Mouse (Mus musculus) forebrain, embryonic 15.5 days (tissue): ENCODE measurements around the gene Syne2. TPM values are rescaled to one million over a fixed set of nuclear protein-coding genes. Genes with fewer than 3 reads are reported as not detected.
"Not testable (repeated sequence)": the region's sequence is repeated elsewhere in the genome, so short reads cannot be mapped to it uniquely, and the experiment has no call there.

Experiments
- ATAC-seq: fragments of 200-750 bp; cut with Nextera tagmentation; replicated peaks from 2 replicates; pipeline ENCODE4 v1.8.0; 2017; ENCODE audit warnings: mild to moderate bottlenecking, moderate TSS enrichment, moderate library complexity
- H3K27ac ChIP-seq: fragments of 300-500 bp; sonication (generic); replicated peaks from 2 replicates; pipeline ENCODE4 v1.5.1; 2015; ENCODE audit warnings: mild to moderate bottlenecking, inconsistent platforms
- H3K27me3 ChIP-seq: fragments of 300-500 bp; sonication (generic); 2 replicates; pipeline ENCODE4 v1.6.1; 2015; ENCODE audit warnings: inconsistent platforms
- H3K36me3 ChIP-seq: fragments of 300-500 bp; sonication (generic); 2 replicates; pipeline ENCODE4 v1.6.1; 2015; ENCODE audit warnings: mild to moderate bottlenecking, inconsistent platforms
- H3K4me1 ChIP-seq: fragments of 300-500 bp; sonication (generic); 2 replicates; pipeline ENCODE4 v1.6.1; 2015; ENCODE audit warnings: inconsistent platforms
- H3K4me2 ChIP-seq: fragments of 300-500 bp; sonication (generic); replicated peaks from 2 replicates; pipeline ENCODE4 v1.6.1; 2015; ENCODE audit warnings: mild to moderate bottlenecking, inconsistent platforms
- H3K4me3 ChIP-seq: fragments of 300-500 bp; sonication (generic); 2 replicates; pipeline ENCODE4 v1.5.1; 2015; ENCODE audit warnings: mild to moderate bottlenecking, inconsistent platforms
- H3K9ac ChIP-seq: fragments of 300-500 bp; sonication (generic); replicated peaks from 2 replicates; pipeline ENCODE4 v1.6.1; 2015; ENCODE audit warnings: mild to moderate bottlenecking, inconsistent platforms
- H3K9me3 ChIP-seq: fragments of 300-500 bp; sonication (generic); 2 replicates; pipeline ENCODE4 v1.6.1; 2016; ENCODE audit warnings: inconsistent platforms
- WGBS: fragments of 180-500 bp; shearing (Covaris S2); methylation state at CpG from one replicate; pipeline ENCODE4 v1.1.7; 2015; ENCODE audit warnings: mixed read lengths; 5-methylcytosine and 5-hydroxymethylcytosine counted together
- polyA plus RNA-seq: library from polyadenylated mRNA; unstranded; fragments of >200 nt; fragmentation: Nextera tagmentation; extraction: Ambion mirVana; gene quantifications from 2 replicates; pipeline ENCODE4 v1.2.1, GENCODE M21; 2015

Syne2 gene
- 116 and 117 TPM in 2 replicates for polyA plus RNA-seq

DNA sequence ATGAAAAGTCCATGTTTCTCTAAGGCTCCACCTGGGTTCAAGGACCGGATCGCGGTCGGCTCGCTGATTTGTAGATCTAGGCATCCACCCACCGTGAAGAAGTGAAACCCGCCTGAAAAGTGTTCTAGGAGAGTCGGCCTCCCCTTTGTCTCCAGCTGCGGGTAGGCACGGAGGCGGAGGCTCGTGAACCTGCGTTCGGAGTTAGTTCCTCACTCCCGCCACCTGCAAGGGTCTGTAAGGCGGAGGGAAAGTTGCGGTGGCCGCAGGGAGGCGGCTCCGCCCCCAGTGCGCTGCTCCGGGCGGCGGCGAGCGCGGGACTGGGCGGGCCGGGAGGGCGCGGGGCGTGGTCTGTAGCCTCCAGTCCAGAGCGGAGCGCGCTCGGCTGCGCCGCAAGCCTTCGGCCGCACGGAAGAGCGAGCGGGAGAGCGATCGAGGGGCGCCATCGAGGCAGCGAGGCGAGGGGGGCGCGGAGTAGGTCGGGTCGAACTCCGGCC is at the start of gene Syne2:
Syne2 (plus strand) TSS at position 176 of the 494 bp plus-strand sequence.
- no peaks in the 10 kb centered on the region for H3K27me3 ChIP-seq
- peak within 1 kb of the TSS; percentile 84 for H3K9ac ChIP-seq
- H3K27ac ChIP-seq: peak within 1 kb of the TSS; percentile 87
- peak within 1 kb of the TSS; percentile 85 for H3K4me2 ChIP-seq
- ATAC-seq: peak; percentile 95
- WGBS: under 1% methylated on average over 53 of the region's 54 CpGs
- no peaks in the 10 kb centered on the region for H3K9me3 ChIP-seq
- H3K4me1 ChIP-seq: peaks cover 36% of the 10 kb centered on the region
- H3K36me3 ChIP-seq: no peaks in the 10 kb centered on the region
- peak within 1 kb of the TSS; percentile 86 for H3K4me3 ChIP-seq

DNA sequence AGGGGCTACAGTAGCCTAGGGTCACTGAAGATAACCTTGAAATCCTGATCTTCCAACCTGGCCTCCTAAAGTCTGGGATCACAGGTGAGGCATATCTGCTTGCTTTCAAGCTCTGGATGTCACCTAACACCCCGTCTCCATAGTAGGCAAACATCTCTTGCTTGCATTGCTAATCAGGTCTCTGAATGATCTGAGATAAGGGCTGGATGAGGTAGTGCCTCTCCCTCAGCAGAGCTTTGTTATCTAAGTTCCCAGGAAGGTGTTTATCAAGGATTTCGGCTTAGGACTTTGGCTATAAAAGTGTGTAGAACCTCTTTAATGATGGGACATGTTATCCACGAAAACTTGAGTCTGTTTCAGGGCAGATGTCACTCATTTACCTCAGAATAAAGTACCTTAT is 46.5 kb upstream of the Syne2 start:
- no peak for ATAC-seq
- WGBS: 69% methylated on average over 3 of the region's 3 CpGs
- no peak overlapping the region for H3K4me3 ChIP-seq

DNA sequence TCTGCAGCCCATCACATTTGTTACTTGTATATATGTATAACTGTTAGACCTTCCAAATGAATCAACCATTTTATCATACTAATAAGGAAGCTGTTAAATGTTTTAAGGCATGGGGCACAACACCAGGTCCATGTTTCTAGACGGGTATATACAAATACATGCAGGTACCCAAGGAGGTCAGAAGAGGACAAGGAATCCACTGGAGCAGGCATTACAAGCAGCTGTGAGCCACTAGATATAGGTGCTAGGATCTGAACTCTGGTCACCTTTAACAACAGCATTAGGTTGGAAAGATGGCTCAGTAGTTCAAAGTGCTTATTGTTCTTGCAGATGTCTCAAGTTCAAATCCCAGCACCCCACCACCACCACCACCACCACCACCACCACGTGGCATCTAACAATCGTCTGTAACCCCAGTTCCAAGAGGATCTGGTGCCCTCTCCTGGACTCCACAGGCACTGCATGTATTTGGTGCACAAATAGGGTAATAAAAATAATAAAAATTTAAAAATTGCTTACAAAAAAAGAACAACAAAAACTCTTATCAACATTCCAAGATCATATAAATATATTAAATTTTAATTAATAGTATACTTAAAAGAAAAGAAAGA is 45.4 kb upstream of the Syne2 start:
- no peak overlapping the region for H3K9ac ChIP-seq
- H3K4me3 ChIP-seq: no peak overlapping the region
- no peak overlapping the region for H3K27ac ChIP-seq
- WGBS: 37% methylated on average over 3 of the region's 3 CpGs
- H3K36me3 ChIP-seq: no peaks in the 10 kb centered on the region
- no peaks in the 10 kb centered on the region for H3K27me3 ChIP-seq
- H3K4me1 ChIP-seq: no peaks in the 10 kb centered on the region
- no peak for ATAC-seq
- no peak overlapping the region for H3K4me2 ChIP-seq
- H3K9me3 ChIP-seq: no peaks in the 10 kb centered on the region

More for the DNA sequence above, 46.5 kb upstream of the Syne2 start:
- Histone ChIP-seq H3K4me1 (no peaks in the 10 kb centered on the region), H3K36me3 (no peaks in the 10 kb centered on the region), H3K27me3 (no peaks in the 10 kb centered on the region), H3K9ac (no peak overlapping the region), H3K27ac (no peak overlapping the region), H3K4me2 (no peak overlapping the region), H3K9me3 (no peaks in the 10 kb centered on the region)

DNA sequence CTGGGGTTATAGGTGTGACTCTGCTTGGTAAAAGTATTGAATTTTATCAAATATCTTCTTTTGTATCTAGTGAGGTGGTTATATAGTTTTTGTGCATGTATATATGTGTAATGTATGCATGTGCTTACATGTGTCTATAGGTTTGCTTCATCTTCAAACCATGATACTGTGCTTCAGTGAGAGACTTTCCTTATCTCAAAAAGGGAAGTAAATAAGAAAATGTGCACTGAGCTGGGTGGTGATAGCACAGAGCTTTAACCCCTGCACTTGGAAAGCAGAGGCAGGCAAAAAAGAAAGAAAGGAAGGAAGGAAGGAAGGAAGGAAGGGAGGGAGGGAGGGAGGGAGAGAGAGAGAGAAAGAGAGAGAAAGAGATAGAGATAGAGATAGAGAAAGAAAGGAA is 36.5 kb upstream of the Syne2 start:
- Histone ChIP-seq H3K9ac (no peak overlapping the region), H3K9me3 (no peaks in the 10 kb centered on the region), H3K27me3 (no peaks in the 10 kb centered on the region), H3K4me2 (no peak overlapping the region), H3K27ac (no peak overlapping the region), H3K4me1 (no peaks in the 10 kb centered on the region), H3K4me3 (no peak overlapping the region), H3K36me3 (no peaks in the 10 kb centered on the region)
- no peak for ATAC-seq

- Histone ChIP-seq H3K4me2 (no peak overlapping the region), H3K4me1 (no peaks in the 10 kb centered on the region), H3K9me3 (no peaks in the 10 kb centered on the region), H3K36me3 (no peaks in the 10 kb centered on the region), H3K27ac (no peak overlapping the region), H3K9ac (no peak overlapping the region), H3K27me3 (no peaks in the 10 kb centered on the region), H3K4me3 (no peak overlapping the region)
- no peak for ATAC-seq
- WGBS: 89% methylated on average over 7 of the region's 7 CpGs
These were observed 35.9 kb upstream of the Syne2 start for GRCm38 (mm10) chr12:75781995-75782394.

- no peak overlapping the region for H3K4me3 ChIP-seq
- H3K27ac ChIP-seq: no peak overlapping the region
- 83% methylated on average over 2 of the region's 2 CpGs for WGBS
- no peaks in the 10 kb centered on the region for H3K4me1 ChIP-seq
- no peaks in the 10 kb centered on the region for H3K9me3 ChIP-seq
- no peak for ATAC-seq
- no peak overlapping the region for H3K9ac ChIP-seq
- H3K4me2 ChIP-seq: no peak overlapping the region
- H3K27me3 ChIP-seq: no peaks in the 10 kb centered on the region
- no peaks in the 10 kb centered on the region for H3K36me3 ChIP-seq
These were observed 33.6 kb upstream of the Syne2 start for GRCm38 (mm10) chr12:75784271-75784751.

- not testable (repeated sequence) for H3K4me1 ChIP-seq, H3K27ac ChIP-seq, H3K4me3 ChIP-seq, H3K36me3 ChIP-seq, H3K4me2 ChIP-seq, H3K27me3 ChIP-seq, H3K9me3 ChIP-seq, H3K9ac ChIP-seq
- 0% methylated on average over 2 of the region's 2 CpGs for WGBS
- ATAC-seq: 0 out of 2 replicates have a peak, but pooled peaks have one; percentile 48
These were observed 31.3 kb upstream of the Syne2 start for GRCm38 (mm10) chr12:75786681-75787080.

DNA sequence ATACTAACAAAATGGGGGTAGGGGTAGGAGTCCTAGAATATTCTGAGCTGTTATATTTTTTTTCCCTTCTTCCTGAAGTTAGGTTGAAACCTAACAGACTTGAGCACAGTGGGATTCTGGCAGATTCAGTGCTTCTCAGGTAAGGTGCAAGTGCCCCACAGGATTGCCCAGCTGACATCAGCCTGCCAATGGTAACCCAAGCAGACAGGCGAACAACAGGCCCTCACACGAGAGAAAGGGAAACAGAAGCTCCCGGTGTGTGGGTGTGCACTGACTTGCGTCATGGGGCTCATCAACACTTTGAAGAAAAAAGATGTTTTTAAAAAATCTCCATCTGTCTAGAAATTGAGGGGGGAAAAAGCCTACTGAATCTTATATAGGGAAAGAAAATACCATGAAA is 28.5 kb upstream of the Syne2 start:
- Histone ChIP-seq H3K4me1 (no peaks in the 10 kb centered on the region), H3K4me2 (no peak overlapping the region), H3K27ac (no peak overlapping the region), H3K9me3 (no peaks in the 10 kb centered on the region), H3K9ac (no peak overlapping the region), H3K27me3 (no peaks in the 10 kb centered on the region), H3K36me3 (no peaks in the 10 kb centered on the region), H3K4me3 (no peak overlapping the region)
- WGBS: 57% methylated on average over 4 of the region's 4 CpGs
- ATAC-seq: no peak

GRCm38 (mm10) chr12:75794527-75794926 is 23.4 kb upstream of the Syne2 start:
- Histone ChIP-seq H3K4me1 (no peaks in the 10 kb centered on the region), H3K36me3 (no peaks in the 10 kb centered on the region), H3K9me3 (no peaks in the 10 kb centered on the region), H3K9ac (no peak overlapping the region), H3K4me2 (no peak overlapping the region), H3K27ac (no peak overlapping the region), H3K4me3 (no peak overlapping the region), H3K27me3 (no peaks in the 10 kb centered on the region)
- no peak for ATAC-seq
- WGBS: 77% methylated on average over 4 of the region's 4 CpGs

- Histone ChIP-seq H3K36me3 (no peaks in the 10 kb centered on the region), H3K4me2 (no peak overlapping the region), H3K4me1 (no peaks in the 10 kb centered on the region), H3K4me3 (no peak overlapping the region), H3K9ac (no peak overlapping the region), H3K27me3 (no peaks in the 10 kb centered on the region), H3K9me3 (no peaks in the 10 kb centered on the region), H3K27ac (no peak overlapping the region)
- 72% methylated on average over 2 of the region's 2 CpGs for WGBS
- no peak for ATAC-seq
These were observed 21.4 kb upstream of the Syne2 start for GRCm38 (mm10) chr12:75796510-75796909.

GRCm38 (mm10) chr12:75806281-75806680 is 11.7 kb upstream of the Syne2 start:
- H3K4me3 ChIP-seq: no peak overlapping the region
- H3K9me3 ChIP-seq: no peaks in the 10 kb centered on the region
- H3K4me2 ChIP-seq: no peak overlapping the region
- no peak overlapping the region for H3K9ac ChIP-seq
- no peaks in the 10 kb centered on the region for H3K36me3 ChIP-seq
- H3K27me3 ChIP-seq: no peaks in the 10 kb centered on the region
- H3K4me1 ChIP-seq: no peaks in the 10 kb centered on the region
- no peak for ATAC-seq
- 81% methylated on average over 4 of the region's 4 CpGs for WGBS
- H3K27ac ChIP-seq: no peak overlapping the region

DNA sequence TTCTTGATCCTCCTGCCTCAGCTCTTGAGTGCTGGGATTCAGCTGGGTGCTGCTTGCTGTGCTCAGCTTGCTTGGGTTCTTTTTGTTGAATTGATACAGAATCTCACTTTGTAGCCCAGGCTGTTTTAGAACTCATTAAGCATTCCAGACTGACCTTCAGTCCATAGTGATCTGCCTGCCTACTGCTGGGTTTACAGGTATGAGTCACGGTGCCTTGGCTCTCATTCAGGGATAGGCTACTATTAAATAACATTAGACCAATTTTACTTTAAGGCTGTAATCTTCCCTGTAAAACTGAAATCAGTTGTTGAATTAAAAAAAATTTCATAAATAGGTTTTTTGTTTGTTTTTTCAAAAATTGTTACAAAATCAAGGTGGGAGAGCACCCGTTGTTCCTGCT is 4.2 kb upstream of the Syne2 start:
- H3K27me3 ChIP-seq: no peaks in the 10 kb centered on the region
- no peak overlapping the region for H3K4me2 ChIP-seq
- WGBS: 97% methylated on average over 2 of the region's 2 CpGs
- H3K4me3 ChIP-seq: no peak overlapping the region
- no peak overlapping the region for H3K27ac ChIP-seq
- no peaks in the 10 kb centered on the region for H3K36me3 ChIP-seq
- H3K4me1 ChIP-seq: peaks cover 13% of the 10 kb centered on the region
- no peak for ATAC-seq
- H3K9ac ChIP-seq: no peak overlapping the region
- H3K9me3 ChIP-seq: no peaks in the 10 kb centered on the region

DNA sequence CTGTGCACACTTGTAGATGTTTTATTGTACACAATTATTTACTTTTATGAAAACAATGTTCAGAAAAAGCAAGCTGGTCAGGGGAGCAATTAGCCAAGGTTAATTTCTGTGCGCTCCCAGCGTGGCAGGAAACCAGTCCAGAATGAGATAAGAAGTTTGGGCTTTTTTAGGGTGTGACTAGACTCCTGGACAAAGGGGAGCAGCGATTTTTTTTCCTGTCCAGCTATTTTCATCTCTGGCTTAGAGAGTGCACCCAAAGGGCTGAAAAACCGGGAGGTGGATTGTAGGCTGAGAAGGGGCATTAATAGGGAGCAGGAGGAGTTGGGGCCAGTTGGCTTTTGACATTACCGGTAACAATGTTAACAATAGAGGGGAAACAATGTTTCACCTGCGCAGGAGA is 3.4 kb upstream of the Syne2 start:
- WGBS: 73% methylated on average over 6 of the region's 6 CpGs
- H3K27me3 ChIP-seq: no peaks in the 10 kb centered on the region
- no peaks in the 10 kb centered on the region for H3K36me3 ChIP-seq

More for the DNA sequence above, 3.4 kb upstream of the Syne2 start:
- peaks cover 19% of the 10 kb centered on the region for H3K4me1 ChIP-seq
- no peak overlapping the region for H3K27ac ChIP-seq
- H3K4me2 ChIP-seq: no peak overlapping the region
- H3K9me3 ChIP-seq: no peaks in the 10 kb centered on the region
- ATAC-seq: no peak
- H3K4me3 ChIP-seq: no peak overlapping the region
- no peak overlapping the region for H3K9ac ChIP-seq
